In the genomic region with DNA sequence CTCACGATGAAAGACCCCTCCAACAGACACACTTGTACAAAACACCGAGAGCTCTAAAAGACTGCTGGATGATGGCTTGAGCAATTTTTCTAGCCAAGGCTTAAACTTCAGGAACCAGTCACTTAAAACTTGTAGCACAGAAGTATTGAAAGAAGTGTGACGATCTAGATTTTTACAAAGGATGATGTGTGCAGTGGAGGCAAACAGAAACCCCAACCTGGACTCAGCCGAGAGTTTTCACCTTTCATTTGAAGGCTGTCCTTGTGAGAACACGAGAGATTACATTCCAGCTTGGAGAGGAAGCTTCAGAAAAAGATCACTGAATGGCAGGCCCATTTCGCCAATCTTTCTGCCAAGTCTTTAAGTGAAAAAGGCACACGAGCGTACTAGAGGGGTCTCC, we compare ENCODE assay signal across 8 mouse cellular contexts. TPM values are rescaled to one million over a fixed set of nuclear protein-coding genes. Genes with fewer than 3 reads are reported as not detected.
A peak's percentile ranks its signal among the peaks of the same experiment; 100 is the strongest.
DNase-seq lines count a peak whose midpoint lies in the region; ATAC-seq and TF ChIP-seq lines count a peak whose summit lies in the region.

No protein-coding gene starts in this region.

- TF ChIP-seq POLR2A in cortical plate, adult 2 months (IDR thresholded peaks at IDR 0.05; ENCODE audit: extremely low read depth, insufficient read depth, low read length) = no peak

- H3K4me1 ChIP-seq in kidney, embryonic 16.5 days (ENCODE audit: insufficient read depth, low read length) = peaks cover 15% of the 10 kb centered on the region
- H3K4me1 ChIP-seq in cortical plate, adult 2 months (ENCODE audit: control insufficient read depth, insufficient read depth, low read length) = no peaks in the 10 kb centered on the region
- peaks cover 20% of the 10 kb centered on the region for H3K4me1 ChIP-seq in hindbrain, embryonic 15.5 days (replicated peaks)
- H3K4me1 ChIP-seq in midbrain, embryonic 14.5 days (ENCODE audit: control insufficient read depth, insufficient read depth, low read length) = peaks cover 11% of the 10 kb centered on the region; the same call in 1 of the 2 replicates

- H3K4me3 ChIP-seq in kidney, embryonic 16.5 days (ENCODE audit: low read length) = peak overlapping the region; percentile 89
- peak overlapping the region; percentile 64 for H3K4me3 ChIP-seq in cortical plate, adult 2 months (ENCODE audit: insufficient read depth, low read length)
- peak overlapping the region; percentile 72 for H3K4me3 ChIP-seq in hindbrain, embryonic 15.5 days
- peak overlapping the region; percentile 66 for H3K4me3 ChIP-seq in midbrain, embryonic 14.5 days (replicated peaks; ENCODE audit: low read depth, low read length)

- H3K4me2 ChIP-seq in kidney, embryonic 16.5 days (replicated peaks; ENCODE audit: low read depth, low read length) = peak overlapping the region; percentile 75
- peak overlapping the region; percentile 69 for H3K4me2 ChIP-seq in hindbrain, embryonic 15.5 days
- H3K4me2 ChIP-seq in midbrain, embryonic 14.5 days (ENCODE audit: low read length) = peak overlapping the region; percentile 74

- H3K27ac ChIP-seq in kidney, embryonic 16.5 days (ENCODE audit: low read length) = peak overlapping the region; percentile 66
- no peak overlapping the region for H3K27ac ChIP-seq in cortical plate, adult 2 months (ENCODE audit: insufficient read depth, low read length)
- H3K27ac ChIP-seq in hindbrain, embryonic 15.5 days (replicated peaks) = peak overlapping the region; percentile 74
- H3K27ac ChIP-seq in midbrain, embryonic 14.5 days (replicated peaks; ENCODE audit: low read depth, low read length) = peak overlapping the region; percentile 70

- peak overlapping the region; percentile 90 for H3K9ac ChIP-seq in kidney, embryonic 16.5 days (replicated peaks; ENCODE audit: low read length)
- H3K9ac ChIP-seq in hindbrain, embryonic 15.5 days = peak overlapping the region; percentile 44
- peak overlapping the region; percentile 64 for H3K9ac ChIP-seq in midbrain, embryonic 14.5 days (replicated peaks; ENCODE audit: low read length)

- peak; percentile 21; the same call in 1 of the 2 replicates for ATAC-seq in kidney, embryonic 16.5 days (ENCODE audit: low FRiP score, low TSS enrichment)
- ATAC-seq in hindbrain, embryonic 15.5 days (ENCODE audit: low FRiP score, low read depth) = no peak; the same call in none of the 2 replicates
- peak; percentile 22; the same call in 1 of the 2 replicates for ATAC-seq in midbrain, embryonic 14.5 days (ENCODE audit: low FRiP score, low TSS enrichment)

- DNase-seq in kidney, adult 18-20 months = no peak
- DNase-seq in midbrain, embryonic 14.5 days = no peak
- DNase-seq in frontal cortex, postnatal 10 days (ENCODE audit: low spot score in 2 of 2) = no peak
- no peak for DNase-seq in right cerebral cortex, postnatal 14 days
- DNase-seq in natural killer cell, adult 2 months (ENCODE audit: low spot score in 2 of 2) = no peak

- H3K36me3 ChIP-seq in kidney, embryonic 16.5 days (ENCODE audit: insufficient read depth, low read length) = peaks cover 3% of the 10 kb centered on the region
- H3K36me3 ChIP-seq in hindbrain, embryonic 15.5 days = peaks cover under 1% of the 10 kb centered on the region; the same call in 1 of the 2 replicates
- peaks cover 4% of the 10 kb centered on the region for H3K36me3 ChIP-seq in midbrain, embryonic 14.5 days (ENCODE audit: control insufficient read depth, insufficient read depth, low read length)

- no peaks in the 10 kb centered on the region for H3K9me3 ChIP-seq in kidney, embryonic 16.5 days (ENCODE audit: low read length)
- no peaks in the 10 kb centered on the region for H3K9me3 ChIP-seq in hindbrain, embryonic 15.5 days
- no peaks in the 10 kb centered on the region for H3K9me3 ChIP-seq in midbrain, embryonic 14.5 days (ENCODE audit: control insufficient read depth, low read length)

- no peaks in the 10 kb centered on the region for H3K27me3 ChIP-seq in kidney, embryonic 16.5 days (ENCODE audit: insufficient read depth, low read length)
- H3K27me3 ChIP-seq in hindbrain, embryonic 15.5 days = no peaks in the 10 kb centered on the region
- H3K27me3 ChIP-seq in midbrain, embryonic 14.5 days (ENCODE audit: control insufficient read depth, insufficient read depth, low read length) = no peaks in the 10 kb centered on the region

- WGBS in kidney, embryonic 16.5 days = 35% methylated on average over 8 of the region's 8 CpGs
- WGBS in hindbrain, embryonic 15.5 days = 41% methylated on average over 8 of the region's 8 CpGs
- WGBS in midbrain, embryonic 14.5 days = 45% methylated on average over 8 of the region's 8 CpGs

- TF ChIP-seq CTCF in cortical plate, adult 2 months (IDR thresholded peaks at IDR 0.05; ENCODE audit: extremely low read depth, insufficient read depth, low read length) = no peak

RNA-seq across cellular contexts. Expression of gene Gtpbp10, which starts 0.5 kb away (rescaled TPM):
- polyA plus RNA-seq in kidney, embryonic 16.5 days (2015; fragmentation: Nextera tagmentation; extraction: Ambion mirVana) = 31.9 and 32.4 TPM in 2 replicates
- 8.2 and 8.7 TPM in 2 replicates for polyA plus RNA-seq in cortical plate, adult 2 months (2012; rRNA removed)
- polyA plus RNA-seq in hindbrain, embryonic 15.5 days (2015; fragmentation: Nextera tagmentation; extraction: Ambion mirVana) = 17.1 and 18.3 TPM in 2 replicates
- polyA plus RNA-seq in midbrain, embryonic 14.5 days (2014; fragmentation: Nextera tagmentation; extraction: Ambion mirVana) = 20.6 and 26.9 TPM in 2 replicates

RNA-seq across cellular contexts. Expression of gene Gm8773, which starts 13.8 kb away (rescaled TPM):
- polyA plus RNA-seq in kidney, embryonic 16.5 days (2015; fragmentation: Nextera tagmentation; extraction: Ambion mirVana) = 0.77 and 0.86 TPM in 2 replicates
- 0.30 and 0.35 TPM in 2 replicates for polyA plus RNA-seq in cortical plate, adult 2 months (2012; rRNA removed)
- 15.2 and 15.6 TPM in 2 replicates for polyA plus RNA-seq in hindbrain, embryonic 15.5 days (2015; fragmentation: Nextera tagmentation; extraction: Ambion mirVana)
- polyA plus RNA-seq in midbrain, embryonic 14.5 days (2014; fragmentation: Nextera tagmentation; extraction: Ambion mirVana) = 10.3 and 12.5 TPM in 2 replicates

RNA-seq across cellular contexts. Expression of gene Cldn12, which starts 45.0 kb away (rescaled TPM):
- polyA plus RNA-seq in kidney, embryonic 16.5 days (2015; fragmentation: Nextera tagmentation; extraction: Ambion mirVana) = 36.6 and 42.2 TPM in 2 replicates
- 38.0 and 38.1 TPM in 2 replicates for polyA plus RNA-seq in cortical plate, adult 2 months (2012; rRNA removed)
- polyA plus RNA-seq in hindbrain, embryonic 15.5 days (2015; fragmentation: Nextera tagmentation; extraction: Ambion mirVana) = 16.3 and 18.7 TPM in 2 replicates
- 13.9 and 19.1 TPM in 2 replicates for polyA plus RNA-seq in midbrain, embryonic 14.5 days (2014; fragmentation: Nextera tagmentation; extraction: Ambion mirVana)
